Mouse (Mus musculus) limb, embryonic 11.5 days (tissue): ENCODE measurements at regions not wholly inside any gene's neighbourhood (a gene's known extent, or its start where the extent isn't known, plus 50 kb on each side); places are given as distances from the start of the nearest gene placed in this dataset.
A peak's percentile ranks its signal among the peaks of the same experiment; 100 is the strongest.

Experiments
- ATAC-seq: fragments of 200-750 bp; cut with Nextera tagmentation; 2 replicates; pipeline ENCODE4 v1.8.0; 2017; ENCODE audit warnings: low read depth; ENCODE audit not compliant: insufficient number of reproducible peaks, low FRiP score, low TSS enrichment
- DNase-seq: peaks from one replicate; pipeline ENCODE4 v3.0.0-alpha.2; 2015; ENCODE audit warnings: low spot score
- H3K27ac ChIP-seq: fragments of 300-500 bp; sonication (generic); replicated peaks from 2 replicates; pipeline ENCODE4 v1.5.1; 2014; ENCODE audit warnings: low read depth, mild to moderate bottlenecking, low read length
- H3K27me3 ChIP-seq: fragments of 300-500 bp; sonication (generic); 2 replicates; pipeline ENCODE4 v1.6.1; 2014; ENCODE audit warnings: mild to moderate bottlenecking, low read length, mixed read lengths; ENCODE audit not compliant: control insufficient read depth, insufficient read depth
- H3K36me3 ChIP-seq: fragments of 300-500 bp; sonication (generic); 2 replicates; pipeline ENCODE4 v1.6.1; 2014; ENCODE audit warnings: mild to moderate bottlenecking, low read length, moderate library complexity, mixed read lengths; ENCODE audit not compliant: control insufficient read depth, insufficient read depth
- H3K4me1 ChIP-seq: fragments of 300-500 bp; sonication (generic); 2 replicates; pipeline ENCODE4 v1.6.1; 2014; ENCODE audit warnings: low read length, mixed read lengths; ENCODE audit not compliant: control insufficient read depth, insufficient read depth
- H3K4me2 ChIP-seq: fragments of 300-500 bp; sonication (generic); 2 replicates; pipeline ENCODE4 v1.6.1; 2014; ENCODE audit warnings: low read depth, mild to moderate bottlenecking, moderate library complexity; ENCODE audit not compliant: severe bottlenecking
- H3K4me3 ChIP-seq: fragments of 300-500 bp; sonication (generic); 2 replicates; pipeline ENCODE4 v1.5.1; 2014; ENCODE audit warnings: low read depth, low read length
- H3K9ac ChIP-seq: fragments of 300-500 bp; sonication (generic); 2 replicates; pipeline ENCODE4 v1.6.1; 2014; ENCODE audit warnings: mild to moderate bottlenecking, low read length
- H3K9me3 ChIP-seq: fragments of 300-500 bp; sonication (generic); 2 replicates; pipeline ENCODE4 v1.6.1; 2016; ENCODE audit warnings: low read length; ENCODE audit not compliant: control insufficient read depth
- WGBS: fragments of 180-500 bp; shearing (Covaris S2); extraction: QIAGEN DNeasy Blood & Tissue Kit; methylation state at CpG from one replicate; pipeline ENCODE4 v1.1.7; 2014; 5-methylcytosine and 5-hydroxymethylcytosine counted together

- H3K9me3 ChIP-seq = no peaks in the 10 kb centered on the region
- H3K27me3 ChIP-seq = peaks cover 2% of the 10 kb centered on the region; the same call in 1 of the 2 replicates
- 83% methylated on average over 6 of the region's 6 CpGs for WGBS
- H3K27ac ChIP-seq = no peak overlapping the region
- no peaks in the 10 kb centered on the region for H3K36me3 ChIP-seq
- DNase-seq (no peak), ATAC-seq (no peak)
- no peak overlapping the region for H3K4me2 ChIP-seq
- H3K4me1 ChIP-seq = peaks cover 11% of the 10 kb centered on the region
- H3K9ac ChIP-seq = no peak overlapping the region
- H3K4me3 ChIP-seq = no peak overlapping the region
These were observed 65.3 kb upstream of the Wnt7b start for GRCm38 (mm10) chr15:85647593-85647992.

GRCm38 (mm10) chr15:85650241-85650640, 68.0 kb upstream of the Wnt7b start:
- H3K4me1 ChIP-seq = peaks cover 16% of the 10 kb centered on the region
- H3K9me3 ChIP-seq = no peaks in the 10 kb centered on the region
- H3K4me3 ChIP-seq = no peak overlapping the region
- H3K36me3 ChIP-seq = no peaks in the 10 kb centered on the region
- no peak overlapping the region for H3K9ac ChIP-seq
- DNase-seq (no peak), ATAC-seq (no peak)
- WGBS = 79% methylated on average over 5 of the region's 5 CpGs
- peaks cover 2% of the 10 kb centered on the region; the same call in 1 of the 2 replicates for H3K27me3 ChIP-seq
- H3K27ac ChIP-seq = no peak overlapping the region
- no peak overlapping the region for H3K4me2 ChIP-seq

- Histone ChIP-seq H3K4me2 (no peak overlapping the region), H3K4me1 (peaks cover 11% of the 10 kb centered on the region), H3K36me3 (no peaks in the 10 kb centered on the region), H3K4me3 (no peak overlapping the region), H3K9me3 (no peaks in the 10 kb centered on the region), H3K27me3 (peaks cover 2% of the 10 kb centered on the region; the same call in 1 of the 2 replicates), H3K27ac (no peak overlapping the region), H3K9ac (no peak overlapping the region)
- ATAC-seq = no peak
- DNase-seq = no peak
- 83% methylated on average over 9 of the region's 9 CpGs for WGBS
These were observed 69.6 kb upstream of the Wnt7b start for GRCm38 (mm10) chr15:85651718-85652420.

GRCm38 (mm10) chr15:85652431-85652830, 70.2 kb upstream of the Wnt7b start:
- H3K4me2 ChIP-seq = no peak overlapping the region
- ATAC-seq (no peak), DNase-seq (no peak)
- H3K27me3 ChIP-seq = no peaks in the 10 kb centered on the region
- H3K4me3 ChIP-seq = no peak overlapping the region
- H3K9me3 ChIP-seq = no peaks in the 10 kb centered on the region
- peaks cover 9% of the 10 kb centered on the region for H3K4me1 ChIP-seq
- no peak overlapping the region for H3K9ac ChIP-seq
- H3K36me3 ChIP-seq = no peaks in the 10 kb centered on the region
- whole genome bisulfite sequencing = 92% methylated on average over 5 of the region's 5 CpGs
- H3K27ac ChIP-seq = no peak overlapping the region

GRCm38 (mm10) chr15:85652871-85653337, 70.6 kb upstream of the Wnt7b start:
- DNase-seq = no peak

GRCm38 (mm10) chr15:85653421-85654401, 71.4 kb upstream of the Wnt7b start:
- Histone ChIP-seq H3K27me3 (no peaks in the 10 kb centered on the region), H3K4me2 (no peak overlapping the region; the same call in 1 of the 2 replicates), H3K4me3 (no peak overlapping the region), H3K4me1 (peaks cover 9% of the 10 kb centered on the region), H3K36me3 (no peaks in the 10 kb centered on the region), H3K9me3 (no peaks in the 10 kb centered on the region), H3K9ac (peak overlapping the region; percentile 46; the same call in 1 of the 2 replicates), H3K27ac (peak overlapping the region; percentile 24; the same call in 1 of the 2 replicates)
- DNase-seq (peak; percentile 44), ATAC-seq (peak; percentile 61; the same call in 1 of the 2 replicates)
- 54% methylated on average over 32 of the region's 32 CpGs for WGBS

More at GRCm38 (mm10) chr15:85652871-85653337, 70.6 kb upstream of the Wnt7b start:
- Histone ChIP-seq H3K4me1 (peaks cover 9% of the 10 kb centered on the region), H3K4me3 (no peak overlapping the region), H3K27me3 (no peaks in the 10 kb centered on the region), H3K36me3 (no peaks in the 10 kb centered on the region), H3K4me2 (no peak overlapping the region), H3K9ac (no peak overlapping the region), H3K9me3 (no peaks in the 10 kb centered on the region), H3K27ac (no peak overlapping the region)
- 77% methylated on average over 9 of the region's 9 CpGs for WGBS
- ATAC-seq = no peak

GRCm38 (mm10) chr15:85654791-85655190, 72.5 kb upstream of the Wnt7b start:
- WGBS = 87% methylated on average over 3 of the region's 3 CpGs
- Histone ChIP-seq H3K36me3 (no peaks in the 10 kb centered on the region), H3K4me1 (peaks cover 9% of the 10 kb centered on the region), H3K4me2 (no peak overlapping the region), H3K27me3 (no peaks in the 10 kb centered on the region), H3K4me3 (no peak overlapping the region), H3K27ac (no peak overlapping the region), H3K9ac (no peak overlapping the region), H3K9me3 (no peaks in the 10 kb centered on the region)
- DNase-seq (no peak), ATAC-seq (no peak)

- H3K4me1 ChIP-seq = peaks cover 11% of the 10 kb centered on the region
- no peak overlapping the region for H3K27ac ChIP-seq
- H3K36me3 ChIP-seq = no peaks in the 10 kb centered on the region
- no peaks in the 10 kb centered on the region for H3K9me3 ChIP-seq
- ATAC-seq = no peak
- no peak overlapping the region for H3K4me3 ChIP-seq
- H3K27me3 ChIP-seq = peaks cover 2% of the 10 kb centered on the region
- no peak for DNase-seq
- 51% methylated on average over 6 of the region's 6 CpGs for WGBS
- no peak overlapping the region for H3K9ac ChIP-seq
- no peak overlapping the region for H3K4me2 ChIP-seq
These were observed 73.5 kb upstream of the Wnt7b start for GRCm38 (mm10) chr15:85655751-85656167.
